In genomic region chr6:47182756-47183155, GRCm38 (mm10) we compare ENCODE assay signal across 25 mouse cellular contexts.
"Had no signal": no experiment of that assay in that cellular context is flagged by ENCODE, and none has a peak within 500 bp of the region (broad histone marks: within the 10 kb centered on the region; RNA-seq: fewer than 3 reads in every experiment).

No protein-coding gene starts in this region.

- H3K9ac ChIP-seq: heart, embryonic 13.5 days; heart, embryonic 15.5 days; hindbrain, embryonic 12.5 days; hindbrain, embryonic 14.5 days; kidney, embryonic 15.5 days; limb, embryonic 13.5 days; limb, embryonic 15.5 days; liver, embryonic 12.5 days; liver, embryonic 14.5 days had no signal

- H3K27me3 ChIP-seq: heart, embryonic 13.5 days; heart, embryonic 15.5 days; hindbrain, embryonic 12.5 days; kidney, embryonic 15.5 days; limb, embryonic 13.5 days; limb, embryonic 15.5 days; liver, embryonic 12.5 days had no signal

- DNase-seq: gastrocnemius, postnatal 14 days; gastrocnemius, postnatal 36 days; heart, adult 2 months; heart, postnatal 14 days; heart, postnatal 36 days; kidney, adult 11 months; kidney, adult 2 months; kidney, adult 9 months; kidney, postnatal 14 days; kidney, postnatal 36 days; layer of hippocampus, adult 9-11 months; layer of hippocampus, postnatal 36 days; left cerebral cortex, postnatal 4 days had no signal

- ATAC-seq: hindbrain, postnatal 0 days; intestine, embryonic 16.5 days; liver, embryonic 12.5 days had no signal

- H3K4me1 ChIP-seq: heart, embryonic 13.5 days; heart, embryonic 15.5 days; hindbrain, embryonic 12.5 days; kidney, embryonic 15.5 days; limb, embryonic 13.5 days; limb, embryonic 15.5 days; liver, embryonic 12.5 days had no signal

- H3K4me3 ChIP-seq: heart, adult 2 months; heart, embryonic 13.5 days; heart, embryonic 15.5 days; hindbrain, embryonic 12.5 days; kidney, embryonic 15.5 days; limb, embryonic 13.5 days; limb, embryonic 15.5 days; liver, embryonic 12.5 days had no signal

- H3K36me3 ChIP-seq: heart, embryonic 13.5 days; heart, embryonic 15.5 days; hindbrain, embryonic 12.5 days; kidney, embryonic 15.5 days; limb, embryonic 13.5 days; limb, embryonic 15.5 days; liver, embryonic 12.5 days had no signal

- H3K27ac ChIP-seq: heart, adult 2 months; heart, embryonic 13.5 days; heart, embryonic 15.5 days; hindbrain, embryonic 12.5 days; hindbrain, embryonic 14.5 days; hindbrain, postnatal 0 days; kidney, embryonic 15.5 days; kidney, postnatal 0 days; limb, embryonic 13.5 days; limb, embryonic 15.5 days; liver, embryonic 12.5 days; liver, embryonic 14.5 days had no signal

- H3K9me3 ChIP-seq: heart, embryonic 13.5 days; heart, embryonic 15.5 days; hindbrain, embryonic 12.5 days; kidney, embryonic 15.5 days; limb, embryonic 13.5 days; limb, embryonic 15.5 days; liver, embryonic 12.5 days had no signal
